Mouse (Mus musculus) spleen, adult 2 months (tissue): ENCODE measurements at regions not wholly inside any gene's neighbourhood (a gene's known extent, or its start where the extent isn't known, plus 50 kb on each side); places are given as distances from the start of the nearest gene placed in this dataset.
"Not testable (repeated sequence)": the region's sequence is repeated elsewhere in the genome, so short reads cannot be mapped to it uniquely, and the experiment has no call there.

Experiments
- DNase-seq, 2 experiments: peaks; one replicate each; pipeline versions ENCODE4 v3.0.0 to v3.0.0-alpha.2; 2012 to 2021; ENCODE audit warnings: low spot score in 2 of 2, low read depth in 1 of 2
- H3K27ac ChIP-seq: fragments of 200-500 bp; 2 replicates; pipeline ENCODE4 v1.5.1; 2012; ENCODE audit warnings: low read length, inconsistent platforms; ENCODE audit not compliant: insufficient read depth
- H3K27me3 ChIP-seq: fragments of 200-500 bp; 2 replicates; pipeline ENCODE4 v1.6.1; 2012; ENCODE audit warnings: mild to moderate bottlenecking, moderate library complexity, low read length, inconsistent platforms; ENCODE audit not compliant: control insufficient read depth, insufficient read depth
- H3K36me3 ChIP-seq: fragments of 200-500 bp; 2 replicates; pipeline ENCODE4 v1.6.1; 2012; ENCODE audit warnings: mild to moderate bottlenecking, low read length, inconsistent platforms; ENCODE audit not compliant: control insufficient read depth, insufficient read depth
- H3K4me1 ChIP-seq: fragments of 200-500 bp; 2 replicates; pipeline ENCODE4 v1.6.1; 2011; ENCODE audit warnings: inconsistent platforms; ENCODE audit not compliant: control insufficient read depth, insufficient read depth, insufficient read length
- H3K4me3 ChIP-seq: fragments of 200-500 bp; 2 replicates; pipeline ENCODE4 v1.5.1; 2011; ENCODE audit warnings: mild to moderate bottlenecking, inconsistent platforms; ENCODE audit not compliant: insufficient read depth, insufficient read length; ENCODE audit errors: extremely low read depth
- CTCF ChIP-seq: fragments of 200-500 bp; IDR thresholded peaks from 2 replicates; pipeline ENCODE4 v1.5.1; 2011; ENCODE audit warnings: mild to moderate bottlenecking, inconsistent platforms; ENCODE audit not compliant: insufficient read depth, insufficient read length, insufficient replicate concordance; ENCODE audit errors: extremely low read depth
- POLR2A ChIP-seq: fragments of 200-500 bp; IDR thresholded peaks from 2 replicates; pipeline ENCODE4 v1.6.1; 2011; ENCODE audit warnings: low read depth, low read length, inconsistent platforms
- WGBS: fragments of 180-500 bp; shearing (Covaris S2); methylation state at CpG from one replicate; pipeline ENCODE4 v1.1.7; 2018; 5-methylcytosine and 5-hydroxymethylcytosine counted together

- DNase-seq = no peak
- no peaks in the 10 kb centered on the region for H3K27me3 ChIP-seq
- 0 out of 2 replicates have a peak, but pooled peaks cover 2% of the 10 kb centered on the region for H3K4me1 ChIP-seq
- 82% methylated on average over 3 of the region's 3 CpGs for WGBS
- no peak for TF ChIP-seq POLR2A
- no peak for TF ChIP-seq CTCF
- H3K4me3 ChIP-seq = no peak overlapping the region
- H3K27ac ChIP-seq = no peak overlapping the region
- H3K36me3 ChIP-seq = no peaks in the 10 kb centered on the region
These were observed 235.4 kb upstream of the Jarid2 start for GRCm38 (mm10) chr13:44493884-44494283.

- Histone ChIP-seq H3K27me3 (no peaks in the 10 kb centered on the region), H3K27ac (no peak overlapping the region), H3K36me3 (no peaks in the 10 kb centered on the region), H3K4me1 (0 out of 2 replicates have a peak, but pooled peaks cover 2% of the 10 kb centered on the region), H3K4me3 (no peak overlapping the region)
- 94% methylated on average over 10 of the region's 10 CpGs for WGBS
- DNase-seq = no peak
- no peak for TF ChIP-seq CTCF
- no peak for TF ChIP-seq POLR2A
These were observed 233.8 kb upstream of the Jarid2 start for GRCm38 (mm10) chr13:44495450-44495849.

GRCm38 (mm10) chr13:44496596-44496995 lies 232.7 kb upstream of the Jarid2 start:
- Histone ChIP-seq H3K4me3 (no peak overlapping the region), H3K27me3 (no peaks in the 10 kb centered on the region), H3K4me1 (peaks cover under 1% of the 10 kb centered on the region; the same call in 1 of the 2 replicates), H3K27ac (no peak overlapping the region), H3K36me3 (no peaks in the 10 kb centered on the region)
- DNase-seq = no peak
- WGBS = 94% methylated on average over 9 of the region's 9 CpGs
- TF ChIP-seq CTCF (no peak), POLR2A (no peak)

- WGBS = 81% methylated on average over 5 of the region's 5 CpGs
- not testable (repeated sequence) for H3K4me3 ChIP-seq, DNase-seq, H3K27me3 ChIP-seq, H3K36me3 ChIP-seq, H3K27ac ChIP-seq, H3K4me1 ChIP-seq
These were observed 228.4 kb upstream of the Jarid2 start for GRCm38 (mm10) chr13:44500896-44501295.

GRCm38 (mm10) chr13:44501777-44502321 lies 227.4 kb upstream of the Jarid2 start:
- no peak for DNase-seq
- Histone ChIP-seq H3K4me3 (no peak overlapping the region), H3K27ac (no peak overlapping the region; the same call in 1 of the 2 replicates)

GRCm38 (mm10) chr13:44502612-44503256 lies 226.5 kb upstream of the Jarid2 start:
- H3K4me1 ChIP-seq = peaks cover 19% of the 10 kb centered on the region; the same call in 1 of the 2 replicates
- no peak overlapping the region for H3K27ac ChIP-seq
- no peak for DNase-seq
- no peaks in the 10 kb centered on the region for H3K36me3 ChIP-seq
- no peak for TF ChIP-seq POLR2A
- TF ChIP-seq CTCF = no peak
- H3K4me3 ChIP-seq = no peak overlapping the region
- no peaks in the 10 kb centered on the region for H3K27me3 ChIP-seq
- 66% methylated on average over 10 of the region's 10 CpGs for WGBS

More at GRCm38 (mm10) chr13:44501777-44502321, 227.4 kb upstream of the Jarid2 start:
- 26% methylated on average over 5 of the region's 5 CpGs for WGBS
- no peaks in the 10 kb centered on the region for H3K36me3 ChIP-seq
- no peak for TF ChIP-seq CTCF
- TF ChIP-seq POLR2A = no peak
- no peaks in the 10 kb centered on the region for H3K27me3 ChIP-seq
- peaks cover 12% of the 10 kb centered on the region; the same call in 1 of the 2 replicates for H3K4me1 ChIP-seq

GRCm38 (mm10) chr13:44503257-44503950 lies 225.9 kb upstream of the Jarid2 start:
- no peaks in the 10 kb centered on the region for H3K36me3 ChIP-seq
- H3K27ac ChIP-seq = no peak overlapping the region
- TF ChIP-seq CTCF = no peak
- TF ChIP-seq POLR2A = no peak
- no peak for DNase-seq
- H3K4me3 ChIP-seq = no peak overlapping the region
- no peaks in the 10 kb centered on the region for H3K27me3 ChIP-seq
- peaks cover 24% of the 10 kb centered on the region for H3K4me1 ChIP-seq
- WGBS = 85% methylated on average over 15 of the region's 15 CpGs
